Mouse (Mus musculus): Measurements from ENCODE around the gene Dop1b. TPM values are rescaled to one million over a fixed set of nuclear protein-coding genes. Genes with fewer than 3 reads are reported as not detected.

Gene Dop1b
- polyA plus RNA-seq, 1 experiment from 2014 or later = 28.1 TPM

DNA sequence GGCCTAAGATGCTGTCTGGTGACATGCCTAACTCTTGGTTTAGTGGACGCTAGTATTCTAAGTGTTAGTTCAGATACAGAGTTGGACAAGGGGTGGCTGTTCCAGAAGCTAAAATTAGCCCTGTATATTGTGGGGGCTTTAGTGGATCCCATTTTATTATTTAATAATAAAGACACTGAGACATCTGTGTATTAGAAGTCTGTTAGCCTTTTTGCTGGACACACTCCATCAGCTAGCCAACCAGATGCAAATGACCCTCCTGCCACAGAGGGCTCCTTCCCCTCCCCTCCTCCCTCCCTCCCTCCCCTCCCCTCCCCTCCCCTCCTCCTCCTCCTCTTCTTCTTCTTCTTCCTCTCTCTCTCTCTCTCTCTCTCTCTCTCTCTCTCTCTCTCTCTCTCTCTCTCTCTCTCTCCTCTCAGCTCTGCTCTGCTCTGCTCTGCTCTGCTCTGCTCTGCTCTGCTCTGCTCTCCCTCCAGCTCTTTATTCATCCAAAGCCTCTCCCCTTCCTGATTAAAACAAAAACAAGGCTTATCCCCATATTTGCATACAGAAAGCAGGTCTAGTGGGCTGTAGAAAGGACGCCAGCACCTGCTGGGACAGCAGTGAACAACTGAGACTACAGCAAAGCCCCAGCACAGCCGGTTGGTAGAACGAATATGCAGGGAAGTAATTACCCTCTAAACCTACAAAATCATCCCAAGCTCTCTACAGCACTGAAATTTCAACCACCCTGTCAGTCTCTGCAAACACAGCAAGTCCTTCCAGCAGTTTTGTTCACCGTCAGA is 78.5 kb downstream of the Dop1b start:
- Histone ChIP-seq H3K4me1 (replicated peaks) (peaks cover 8% of the 10 kb centered on the region), H3K9ac (no peak overlapping the region), H3K4me3 (no peak overlapping the region), H3K4me2 (no peak overlapping the region), H3K36me3 (peaks cover 15% of the 10 kb centered on the region; the same call in 1 of the 2 replicates), H3K27ac (replicated peaks) (0 out of 2 replicates have a peak overlapping the region, but pooled peaks have one; percentile 11), H3K9me3 (no peaks in the 10 kb centered on the region), H3K27me3 (no peaks in the 10 kb centered on the region)
- ATAC-seq (ENCODE audit: low read depth) = no peak
- WGBS = 31% methylated on average over 5 of the region's 5 CpGs

DNA sequence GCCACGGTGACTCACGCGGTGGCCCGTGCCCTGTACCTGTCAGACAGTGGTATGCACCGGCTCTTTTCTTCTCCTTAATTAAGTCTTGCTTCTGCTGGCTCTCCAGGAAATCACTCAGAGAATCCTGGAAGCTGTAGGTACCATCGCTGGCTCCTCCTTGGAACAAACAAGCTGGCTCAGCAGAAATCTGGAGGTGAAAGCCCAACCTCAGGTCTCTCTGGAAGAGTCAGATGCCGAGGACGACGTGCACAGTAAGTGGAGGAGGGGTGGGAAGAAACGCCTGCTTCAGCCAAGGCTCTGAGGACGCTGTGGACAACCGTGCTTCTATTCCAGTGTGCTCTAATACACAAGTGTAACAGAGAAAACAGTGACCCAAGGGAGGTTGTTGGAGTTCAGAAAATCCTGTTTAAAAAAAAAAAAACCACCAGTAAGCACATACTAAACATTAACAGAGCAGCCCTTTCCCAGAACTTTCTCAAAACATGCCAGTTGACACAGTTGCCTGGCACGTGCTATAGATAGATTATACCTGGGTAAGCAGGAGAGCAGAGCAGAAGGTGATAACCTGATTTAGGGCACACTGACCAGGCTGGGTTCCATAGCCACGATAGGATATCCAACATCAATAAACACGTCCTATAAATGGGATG is 81.4 kb downstream of the Dop1b start:
- Histone ChIP-seq H3K4me1 (replicated peaks) (peaks cover 8% of the 10 kb centered on the region), H3K9ac (no peak overlapping the region), H3K4me2 (no peak overlapping the region), H3K9me3 (no peaks in the 10 kb centered on the region), H3K36me3 (peaks cover 15% of the 10 kb centered on the region), H3K27ac (replicated peaks) (no peak overlapping the region), H3K27me3 (no peaks in the 10 kb centered on the region), H3K4me3 (no peak overlapping the region)
- WGBS = 68% methylated on average over 15 of the region's 15 CpGs
- ATAC-seq (ENCODE audit: low read depth) = no peak

DNA sequence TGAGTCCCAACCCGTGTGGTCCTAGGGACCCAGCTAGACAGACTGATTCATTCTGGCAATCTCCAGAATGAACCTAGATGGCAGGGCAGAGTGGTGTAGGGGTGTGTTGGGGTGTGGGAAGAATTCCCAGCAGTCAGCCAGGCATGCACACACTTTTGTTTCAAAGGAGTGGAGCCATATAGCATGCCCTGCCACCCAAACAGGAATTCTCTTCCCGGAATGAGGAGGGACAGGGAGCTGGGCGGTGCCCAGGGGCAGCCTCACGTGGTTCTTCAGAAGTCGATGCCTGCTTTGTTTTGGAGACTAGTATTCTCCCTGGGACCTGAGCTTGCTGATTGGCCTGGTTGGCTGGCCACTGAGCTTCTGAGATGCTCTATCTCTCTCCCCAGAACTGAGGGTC is 83.1 kb downstream of the Dop1b start:
- 76% methylated on average over 5 of the region's 5 CpGs for WGBS
- Histone ChIP-seq H3K27ac (replicated peaks) (no peak overlapping the region), H3K4me1 (replicated peaks) (peaks cover 8% of the 10 kb centered on the region), H3K4me3 (no peak overlapping the region), H3K36me3 (peaks cover 27% of the 10 kb centered on the region), H3K4me2 (no peak overlapping the region), H3K9ac (no peak overlapping the region), H3K27me3 (no peaks in the 10 kb centered on the region), H3K9me3 (no peaks in the 10 kb centered on the region)
- ATAC-seq (ENCODE audit: low read depth) = no peak

GRCm38 (mm10) chr16:93795391-93795790 is 83.7 kb downstream of the Dop1b start:
- Histone ChIP-seq H3K27ac (replicated peaks) (no peak overlapping the region), H3K9me3 (no peaks in the 10 kb centered on the region), H3K27me3 (no peaks in the 10 kb centered on the region), H3K36me3 (peaks cover 32% of the 10 kb centered on the region), H3K9ac (no peak overlapping the region), H3K4me2 (no peak overlapping the region), H3K4me1 (replicated peaks) (peaks cover 6% of the 10 kb centered on the region), H3K4me3 (no peak overlapping the region)
- ATAC-seq (ENCODE audit: low read depth) = no peak
- whole genome bisulfite sequencing = 97% methylated on average over 5 of the region's 5 CpGs

GRCm38 (mm10) chr16:93797021-93797840 is 85.5 kb downstream of the Dop1b start:
- H3K4me3 ChIP-seq = no peak overlapping the region
- no peak overlapping the region for H3K27ac ChIP-seq (replicated peaks)
- no peak overlapping the region for H3K9ac ChIP-seq
- H3K27me3 ChIP-seq = no peaks in the 10 kb centered on the region
- 80% methylated on average over 12 of the region's 12 CpGs for WGBS
- no peaks in the 10 kb centered on the region for H3K9me3 ChIP-seq
- peaks cover 49% of the 10 kb centered on the region for H3K36me3 ChIP-seq
- ATAC-seq (ENCODE audit: low read depth) = no peak
- H3K4me2 ChIP-seq = no peak overlapping the region
- H3K4me1 ChIP-seq (replicated peaks) = no peaks in the 10 kb centered on the region

- H3K9me3 ChIP-seq = no peaks in the 10 kb centered on the region
- H3K4me1 ChIP-seq (replicated peaks) = no peaks in the 10 kb centered on the region
- H3K27ac ChIP-seq (replicated peaks) = no peak overlapping the region
- H3K4me3 ChIP-seq = no peak overlapping the region
- peaks cover 50% of the 10 kb centered on the region for H3K36me3 ChIP-seq
- no peak overlapping the region for H3K4me2 ChIP-seq
- no peak overlapping the region for H3K9ac ChIP-seq
- ATAC-seq (ENCODE audit: low read depth) = no peak
- 90% methylated on average over 11 of the region's 11 CpGs for WGBS
- H3K27me3 ChIP-seq = no peaks in the 10 kb centered on the region
Observed at GRCm38 (mm10) chr16:93797841-93798492, 86.3 kb downstream of the Dop1b start.

- Histone ChIP-seq H3K36me3 (peaks cover 48% of the 10 kb centered on the region), H3K27ac (replicated peaks) (no peak overlapping the region), H3K9ac (no peak overlapping the region), H3K4me2 (no peak overlapping the region), H3K4me3 (no peak overlapping the region), H3K9me3 (no peaks in the 10 kb centered on the region), H3K4me1 (replicated peaks) (no peaks in the 10 kb centered on the region), H3K27me3 (no peaks in the 10 kb centered on the region)
- 73% methylated on average over 5 of the region's 5 CpGs for WGBS
- ATAC-seq (ENCODE audit: low read depth) = no peak
Observed at GRCm38 (mm10) chr16:93798623-93799022, 86.9 kb downstream of the Dop1b start.

- Histone ChIP-seq H3K4me3 (no peak overlapping the region), H3K9ac (no peak overlapping the region), H3K4me1 (replicated peaks) (no peaks in the 10 kb centered on the region), H3K36me3 (peaks cover 49% of the 10 kb centered on the region), H3K4me2 (no peak overlapping the region), H3K9me3 (no peaks in the 10 kb centered on the region), H3K27ac (replicated peaks) (no peak overlapping the region), H3K27me3 (no peaks in the 10 kb centered on the region)
- no peak for ATAC-seq (ENCODE audit: low read depth)
- WGBS = 84% methylated on average over 3 of the region's 3 CpGs
Observed at GRCm38 (mm10) chr16:93799071-93799470, 87.4 kb downstream of the Dop1b start.

DNA sequence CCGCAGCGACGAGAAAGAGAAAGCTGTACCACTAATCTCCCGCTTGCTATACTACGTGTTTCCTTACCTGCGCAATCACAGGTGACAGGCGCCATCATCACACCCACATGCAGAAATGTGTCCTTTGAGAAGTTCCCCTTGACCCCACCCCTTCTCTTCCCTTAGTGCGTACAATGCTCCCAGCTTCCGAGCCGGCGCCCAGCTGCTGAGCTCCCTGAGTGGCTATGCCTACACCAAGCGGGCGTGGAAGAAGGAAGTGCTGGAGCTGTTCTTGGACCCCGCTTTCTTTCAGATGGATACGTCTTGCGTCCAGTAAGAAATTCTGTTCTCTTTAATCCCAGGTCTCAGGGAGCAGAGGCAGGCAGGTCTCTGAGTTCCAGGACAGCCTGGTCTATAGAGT is 88.2 kb downstream of the Dop1b start:
- Histone ChIP-seq H3K9ac (no peak overlapping the region), H3K36me3 (peaks cover 54% of the 10 kb centered on the region), H3K4me1 (replicated peaks) (no peaks in the 10 kb centered on the region), H3K27me3 (no peaks in the 10 kb centered on the region), H3K4me3 (no peak overlapping the region), H3K27ac (replicated peaks) (no peak overlapping the region), H3K9me3 (no peaks in the 10 kb centered on the region), H3K4me2 (no peak overlapping the region)
- no peak for ATAC-seq (ENCODE audit: low read depth)
- WGBS = 96% methylated on average over 16 of the region's 16 CpGs

GRCm38 (mm10) chr16:93807167-93807566 is 95.5 kb downstream of the Dop1b start:
- Histone ChIP-seq H3K9me3 (peaks cover 10% of the 10 kb centered on the region), H3K36me3 (peaks cover 78% of the 10 kb centered on the region), H3K27ac (replicated peaks) (no peak overlapping the region), H3K4me2 (no peak overlapping the region), H3K9ac (no peak overlapping the region), H3K4me1 (replicated peaks) (no peaks in the 10 kb centered on the region; the same call in none of the 2 replicates), H3K4me3 (no peak overlapping the region), H3K27me3 (no peaks in the 10 kb centered on the region)
- 87% methylated on average over 6 of the region's 6 CpGs for WGBS
- ATAC-seq (ENCODE audit: low read depth) = no peak

DNA sequence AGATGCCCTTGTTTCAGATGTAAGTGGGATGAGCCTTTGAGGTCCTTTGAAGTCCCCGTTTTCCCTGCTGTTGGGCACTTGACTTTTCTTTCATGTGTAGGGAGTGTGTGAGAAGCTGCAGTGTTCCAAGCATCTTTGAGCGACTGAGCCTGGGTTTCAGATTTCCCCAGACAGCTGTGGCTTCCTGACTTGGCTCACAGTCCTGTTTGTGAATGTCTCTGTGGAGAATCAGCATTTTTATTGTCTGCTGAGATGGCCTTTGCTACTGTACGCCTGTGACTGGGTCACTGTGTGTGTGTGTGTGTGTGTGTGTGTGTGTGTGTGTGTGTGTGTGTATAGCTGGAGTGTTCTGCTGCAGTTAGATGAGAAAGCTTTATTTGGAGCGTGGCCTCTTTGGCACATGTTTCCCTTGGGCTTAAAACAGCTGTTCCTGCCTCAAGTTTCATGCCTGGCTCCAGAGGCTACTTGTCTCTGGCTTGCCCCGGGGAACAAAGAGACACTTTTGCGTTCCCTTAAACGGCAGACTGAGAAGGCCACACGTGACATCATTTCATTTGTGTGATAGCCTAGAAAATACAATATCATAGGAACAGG is 96.4 kb downstream of the Dop1b start:
- Histone ChIP-seq H3K36me3 (peaks cover 79% of the 10 kb centered on the region), H3K9ac (no peak overlapping the region; the same call in 1 of the 2 replicates), H3K4me2 (no peak overlapping the region), H3K9me3 (peaks cover 10% of the 10 kb centered on the region), H3K27me3 (no peaks in the 10 kb centered on the region), H3K27ac (replicated peaks) (peak overlapping the region; percentile 39), H3K4me1 (replicated peaks) (no peaks in the 10 kb centered on the region; the same call in none of the 2 replicates), H3K4me3 (no peak overlapping the region)
- ATAC-seq (ENCODE audit: low read depth) = peak; percentile 36; the same call in 1 of the 2 replicates
- 33% methylated on average over 8 of the region's 8 CpGs for WGBS

Measured in neural tube, embryonic 13.5 days (tissue).